Mouse (Mus musculus): ENCODE measurements at regions not wholly inside any gene's neighbourhood (a gene's known extent, or its start where the extent isn't known, plus 50 kb on each side); places are given as distances from the start of the nearest gene placed in this dataset.

DNA sequence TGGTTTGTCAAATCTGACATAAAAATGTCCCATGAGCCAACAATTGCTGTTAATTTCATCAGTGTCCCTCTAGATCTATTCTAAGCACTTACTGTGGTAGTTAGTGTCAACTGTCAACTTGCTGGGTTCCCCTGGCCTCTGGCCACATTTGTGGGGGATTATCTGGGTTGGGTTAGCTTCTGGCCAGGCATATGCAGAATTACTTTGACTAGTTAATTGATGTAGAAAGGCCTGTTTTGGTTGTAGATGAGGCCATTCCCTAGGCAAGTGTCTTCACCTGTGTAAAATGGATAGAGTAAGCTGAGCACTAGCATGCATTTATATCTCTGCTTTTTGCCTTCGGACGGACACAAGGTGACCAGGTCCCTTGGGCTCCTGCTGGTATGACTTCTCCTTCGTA is 283.9 kb downstream of the 1810013L24Rik start:
- no peak for DNase-seq (ENCODE audit: low spot score in 2 of 2)

DNA sequence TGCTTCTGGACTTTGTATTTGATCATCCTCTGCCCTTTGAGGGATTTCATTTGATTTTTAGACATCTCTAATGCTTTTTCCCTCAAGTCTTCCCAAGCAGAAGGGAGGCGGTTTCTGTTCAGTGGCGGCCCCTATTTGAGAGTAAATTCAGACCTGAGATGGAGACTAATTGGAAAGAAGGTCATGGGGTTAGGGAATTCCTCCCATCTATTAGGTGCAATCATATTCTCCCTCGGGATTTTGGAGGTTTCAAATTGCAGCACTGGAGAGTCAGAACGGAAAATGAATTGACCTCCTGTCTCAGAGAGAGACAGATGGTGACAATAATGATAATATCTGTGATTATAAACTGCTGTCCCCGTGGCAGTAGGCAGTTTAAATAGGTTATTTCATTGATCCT is 285.6 kb downstream of the 1810013L24Rik start:
- DNase-seq (ENCODE audit: low spot score in 2 of 2), result no peak

DNA sequence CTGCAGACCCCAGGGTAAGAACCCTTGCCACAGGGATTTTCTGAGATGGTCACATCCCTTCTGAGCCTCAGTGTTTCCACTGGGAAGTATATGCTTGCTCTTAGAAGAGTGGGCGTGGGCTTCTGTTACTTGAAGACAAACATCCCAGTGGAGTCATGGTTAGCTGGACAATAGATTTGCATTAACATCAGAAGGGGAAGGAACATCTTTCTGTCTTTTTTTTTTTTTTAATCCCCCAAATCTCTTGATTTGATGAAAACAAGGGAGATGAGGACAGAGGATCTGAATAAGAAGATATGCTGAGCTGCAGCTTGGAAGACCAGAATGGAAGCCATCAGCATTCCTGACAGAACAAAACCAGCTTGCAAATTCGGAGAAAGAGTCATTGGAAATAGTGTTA is 291.7 kb downstream of the 1810013L24Rik start:
- DNase-seq (ENCODE audit: low spot score in 2 of 2), result no peak

DNA sequence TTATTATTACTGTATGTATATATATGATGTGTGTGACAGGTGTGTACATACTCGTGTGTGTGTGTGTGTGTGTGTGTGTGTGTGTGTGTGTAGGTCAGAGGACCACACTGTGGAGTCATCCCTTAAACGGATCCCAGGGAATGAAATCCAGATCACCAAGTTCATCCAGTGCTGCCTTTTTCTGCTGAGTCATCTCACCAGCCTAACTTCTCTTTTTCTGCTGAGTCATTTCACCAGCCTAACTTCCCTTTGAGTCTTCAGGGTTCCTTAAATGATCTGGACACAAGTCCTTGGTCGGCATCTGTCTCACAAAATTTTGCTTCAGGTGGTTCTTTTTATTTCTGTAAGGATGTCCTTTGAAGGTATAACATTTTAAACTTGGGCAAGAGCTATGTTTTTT is 302.2 kb downstream of the 1810013L24Rik start:
- no peak for DNase-seq (ENCODE audit: low spot score in 2 of 2)

DNA sequence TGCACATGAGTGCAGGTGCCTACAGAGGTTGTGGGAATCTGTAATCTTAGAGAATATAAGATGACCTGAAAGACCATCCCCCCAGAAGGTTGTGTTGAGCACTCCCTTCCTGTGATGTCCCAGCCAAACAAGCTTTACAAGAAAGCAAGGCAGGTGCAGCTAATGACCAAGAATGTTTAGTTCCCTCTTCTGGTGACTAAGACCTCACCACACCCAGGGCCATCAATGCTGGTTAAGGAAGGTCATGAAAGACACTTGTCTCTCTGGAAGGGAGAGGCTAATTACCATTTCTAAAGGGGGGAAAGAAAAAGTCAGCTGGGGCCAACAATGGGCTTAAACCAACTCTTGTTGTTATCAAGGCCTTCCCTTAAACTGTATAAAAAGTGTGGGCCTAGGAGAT is 302.9 kb downstream of the 1810013L24Rik start:
- no peak for DNase-seq (ENCODE audit: low spot score in 2 of 2)

DNA sequence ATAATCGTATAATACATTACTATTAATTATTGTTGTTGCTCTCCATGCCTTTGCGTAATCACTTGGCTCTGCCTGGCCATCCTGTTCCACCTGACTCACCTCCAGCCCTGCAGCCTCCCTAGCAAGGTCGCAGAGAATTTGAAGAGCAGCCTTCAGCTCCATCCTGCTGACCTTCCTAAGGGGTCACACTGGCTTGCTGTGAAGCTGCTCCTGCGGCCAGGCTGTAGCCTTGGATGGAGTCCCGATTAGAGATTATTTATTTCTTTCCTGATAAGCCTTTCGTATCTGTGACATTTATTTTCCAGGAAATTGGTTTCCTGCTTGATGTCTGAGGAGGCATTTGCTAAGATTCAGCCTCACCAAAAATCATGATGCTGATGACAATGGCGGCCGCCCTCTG is 305.5 kb downstream of the 1810013L24Rik start:
- DNase-seq (ENCODE audit: low spot score in 2 of 2), result no peak

DNA sequence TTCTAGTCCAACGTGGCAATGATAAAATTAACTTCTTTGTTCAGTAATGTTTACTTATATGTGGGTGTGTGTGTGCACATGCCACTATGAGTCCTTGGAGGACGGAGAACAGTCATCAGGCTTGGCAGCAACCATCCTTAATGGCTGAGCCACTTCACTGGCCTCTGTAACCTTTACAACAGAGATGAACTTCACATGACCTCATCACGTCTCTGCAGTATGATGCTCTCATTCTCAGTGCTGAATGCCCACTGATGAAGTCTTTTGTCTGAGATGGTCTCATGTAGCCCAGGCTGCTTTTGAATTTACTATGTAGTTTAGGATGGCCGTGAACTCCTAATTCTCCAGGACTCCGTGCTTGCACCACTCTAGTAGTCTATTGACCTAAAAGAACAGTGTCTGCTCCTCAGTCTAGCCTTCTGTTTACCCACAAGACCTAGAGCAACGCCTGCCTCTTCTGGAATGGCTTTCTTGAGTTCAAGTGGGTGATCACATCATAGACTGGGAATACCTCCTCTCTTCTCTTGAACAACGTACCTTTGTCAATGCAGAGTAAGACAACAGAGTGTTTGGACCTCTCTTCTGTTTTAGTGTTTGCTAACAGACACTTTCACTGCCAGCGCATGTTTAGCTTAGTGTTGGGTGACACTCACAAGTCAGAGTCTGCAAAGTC is 308.8 kb downstream of the 1810013L24Rik start:
- no peak for DNase-seq (ENCODE audit: low spot score in 2 of 2)

DNA sequence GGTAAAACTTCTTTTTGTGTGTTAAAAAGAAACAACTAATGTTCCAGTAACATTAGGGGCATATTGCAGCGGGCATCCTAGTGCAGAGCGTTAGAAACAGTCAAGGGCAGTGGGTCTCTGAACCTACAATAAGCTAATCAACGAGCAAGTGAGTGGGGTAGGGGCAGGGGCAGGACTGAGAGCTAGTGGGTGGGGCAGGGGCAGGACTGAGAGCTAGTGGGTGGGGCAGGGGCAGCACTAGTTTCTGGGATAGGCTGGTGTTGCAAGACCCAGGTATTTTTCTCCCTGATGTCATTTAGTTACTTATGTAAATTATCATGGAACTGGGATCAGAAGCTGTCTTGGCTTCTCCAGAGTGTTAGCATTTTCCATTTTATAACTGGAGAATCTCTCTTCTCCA is 309.5 kb downstream of the 1810013L24Rik start:
- DNase-seq (ENCODE audit: low spot score in 2 of 2), result no peak

DNA sequence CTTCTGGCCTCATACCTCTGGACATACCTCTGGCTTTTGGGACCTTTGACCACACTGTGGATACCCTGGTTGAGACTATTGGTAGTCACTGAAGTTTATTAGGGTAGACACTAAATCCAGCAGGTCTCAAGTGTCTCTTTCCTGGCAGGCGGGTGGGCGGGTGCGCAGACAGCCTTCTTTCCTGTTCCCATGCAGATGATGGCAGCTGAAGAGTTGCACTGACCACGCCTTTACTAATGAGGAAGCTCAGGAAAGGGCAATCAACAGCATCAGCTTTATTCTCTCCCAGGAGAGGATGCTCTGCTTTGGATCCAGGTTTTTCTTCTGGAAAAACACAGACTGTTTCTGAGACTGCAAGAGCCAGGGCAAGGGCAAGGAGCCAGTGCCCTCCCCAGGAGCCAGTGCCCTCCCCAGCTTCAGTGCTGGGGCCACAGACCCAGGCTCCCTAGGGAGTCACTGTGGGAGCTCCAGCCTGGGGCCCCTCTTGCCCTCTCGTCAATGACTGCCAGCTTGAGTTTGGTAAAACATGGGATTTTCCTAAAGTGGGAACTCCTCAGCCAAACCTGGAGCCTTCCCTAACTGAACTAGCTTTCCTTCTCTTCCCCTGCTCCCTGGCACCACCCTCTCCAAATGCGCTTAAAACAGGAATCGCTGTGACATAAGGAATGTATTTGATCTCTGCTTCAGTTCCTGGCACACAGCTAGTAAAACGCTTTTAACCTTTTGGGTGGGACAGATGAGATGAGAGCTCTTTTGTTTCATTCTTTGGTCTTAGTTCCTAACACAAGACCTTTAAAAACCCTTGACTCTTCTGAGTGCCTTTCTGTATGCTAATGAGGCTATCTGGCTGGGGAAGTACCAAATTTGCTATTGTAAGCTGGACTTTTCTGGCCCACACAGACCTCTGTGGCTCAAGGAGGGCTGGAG is 319.6 kb downstream of the 1810013L24Rik start:
- DNase-seq (ENCODE audit: low spot score in 2 of 2), result no peak

DNA sequence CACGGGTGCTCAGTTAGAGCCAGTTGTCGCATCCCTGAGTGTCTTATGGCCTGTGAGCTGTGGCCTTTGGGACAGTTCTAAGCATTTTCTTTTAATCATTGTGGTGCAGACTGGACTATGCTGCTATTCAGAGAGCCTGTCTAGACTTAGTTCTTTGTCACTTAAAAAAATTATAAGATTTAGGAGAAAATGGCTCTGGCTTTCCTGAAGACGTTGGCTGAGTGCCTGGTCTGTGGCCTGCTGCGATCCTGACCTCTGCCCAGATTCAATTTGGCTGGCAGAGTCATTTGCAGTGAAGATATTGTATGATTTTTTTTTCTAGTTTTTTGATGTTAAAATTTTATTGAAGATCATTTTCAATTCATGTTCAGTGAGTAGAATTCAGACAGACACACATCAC is 322.0 kb downstream of the 1810013L24Rik start:
- no peak for DNase-seq (ENCODE audit: low spot score in 2 of 2)

DNA sequence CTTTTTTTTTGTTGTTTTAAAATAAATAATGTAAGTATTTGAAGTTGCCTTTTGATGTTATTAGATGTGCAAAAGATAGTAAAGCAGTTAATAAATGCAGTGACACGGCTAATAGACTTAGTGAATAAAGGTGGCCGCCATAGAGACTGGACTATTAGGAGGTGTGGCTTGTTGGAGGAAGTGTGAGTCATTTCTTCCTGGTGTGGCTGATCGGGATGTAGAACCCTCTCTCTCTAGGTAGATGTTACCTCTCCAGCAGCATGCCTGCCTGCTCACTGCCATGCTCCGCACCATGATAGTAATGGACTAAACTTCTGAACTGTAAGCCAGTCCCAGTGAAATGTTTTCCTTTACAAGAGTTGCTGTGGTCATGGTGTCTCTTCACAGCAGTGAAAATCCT is 323.6 kb downstream of the 1810013L24Rik start:
- no peak for DNase-seq (ENCODE audit: low spot score in 2 of 2)

DNA sequence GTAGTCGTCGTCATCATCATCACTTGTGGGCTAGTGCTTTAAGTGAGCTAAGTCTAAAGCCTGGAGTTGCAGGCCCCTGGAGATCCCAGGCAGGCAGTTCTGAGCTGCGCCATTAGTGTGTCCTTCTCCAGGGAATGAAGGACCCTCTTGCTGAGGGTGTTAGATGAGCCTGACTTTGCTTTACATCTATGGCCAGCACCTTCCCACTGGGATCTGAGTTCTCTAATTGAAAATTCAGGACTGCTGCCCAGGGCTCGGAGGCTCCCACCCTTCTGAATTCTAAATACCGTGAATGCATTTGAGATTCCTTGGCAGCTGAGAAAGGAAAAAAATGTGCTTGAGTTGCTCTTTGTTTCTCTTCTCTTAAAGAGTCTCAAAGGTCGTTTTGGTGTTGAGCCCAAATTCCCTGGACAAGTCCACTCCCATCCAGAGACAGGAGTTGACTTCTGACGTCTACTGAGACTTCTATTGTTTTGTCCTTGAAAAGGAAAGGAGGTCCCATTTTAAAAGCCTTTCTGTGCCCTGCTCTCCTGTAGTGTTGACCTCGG is 335.9 kb downstream of the 1810013L24Rik start:
- no peak for DNase-seq (ENCODE audit: low spot score in 2 of 2)

DNA sequence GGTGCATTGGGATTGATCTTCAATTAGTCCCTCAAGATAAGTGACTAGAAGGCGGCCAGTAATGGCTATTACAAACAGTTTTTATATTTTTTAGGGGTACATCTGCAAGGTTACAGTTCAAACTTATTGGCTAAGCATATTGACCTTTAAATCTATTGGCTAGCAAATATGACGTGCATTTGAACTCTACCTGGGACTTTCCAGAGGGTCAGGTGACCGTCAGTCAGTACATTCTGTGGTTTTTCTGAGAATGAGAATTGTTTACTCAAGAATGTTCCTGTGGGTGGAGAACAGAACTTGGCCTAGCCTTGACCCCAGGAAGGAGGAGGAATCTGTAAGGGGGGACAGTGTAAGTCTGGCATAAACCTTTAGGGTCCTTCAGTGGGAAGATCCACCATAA is 346.5 kb downstream of the 1810013L24Rik start:
- DNase-seq (ENCODE audit: low spot score in 2 of 2), result no peak

DNA sequence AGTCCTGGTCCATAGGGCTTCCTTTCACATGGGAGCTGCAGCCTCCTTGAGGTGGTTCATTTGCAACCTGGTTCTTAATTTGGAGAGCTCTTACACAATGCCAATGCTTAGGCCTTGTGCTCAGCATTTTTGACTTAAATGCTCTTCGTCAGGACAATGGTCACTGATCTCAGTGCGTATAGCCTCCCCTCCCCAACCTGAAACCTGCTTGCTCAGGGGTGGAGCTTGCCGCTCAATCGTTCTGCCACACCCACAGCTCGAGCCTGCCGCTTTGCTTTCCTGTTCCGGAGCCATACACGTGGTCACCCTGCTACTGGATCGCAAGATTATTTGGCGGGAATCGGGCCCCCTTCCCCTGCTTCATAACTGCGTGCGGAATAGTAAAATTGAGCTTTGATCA is 365.9 kb downstream of the 1810013L24Rik start:
- DNase-seq (ENCODE audit: low spot score in 2 of 2), result no peak

DNA sequence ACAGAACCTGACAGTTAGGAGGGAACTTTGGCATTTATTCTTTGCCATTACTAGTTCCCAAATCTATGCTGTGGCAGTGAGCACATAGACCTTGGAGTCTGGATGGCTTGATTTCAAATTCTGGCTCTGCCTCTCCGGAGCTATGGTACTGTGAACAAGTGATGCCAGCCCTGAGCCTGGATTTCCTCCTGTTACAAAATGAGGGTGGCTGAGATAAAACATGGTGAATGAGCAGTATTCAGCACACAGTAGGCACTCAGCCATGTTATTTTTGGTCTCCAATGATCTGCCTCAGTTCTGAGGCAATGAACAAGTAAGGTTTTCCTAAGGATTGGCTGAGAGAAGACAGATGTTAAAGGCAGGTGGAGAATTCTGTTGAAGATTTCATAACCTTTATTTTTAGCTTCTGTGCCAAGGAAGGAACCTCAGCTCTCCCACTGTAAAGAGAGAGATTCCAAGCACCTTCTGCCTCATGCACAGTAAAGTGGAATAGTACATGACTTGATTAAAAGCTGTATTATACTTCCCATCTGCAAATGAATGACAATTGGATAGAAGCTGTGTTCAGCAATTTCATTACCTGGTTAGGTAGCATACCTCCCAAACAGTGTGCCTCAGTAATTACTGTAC is 369.1 kb downstream of the 1810013L24Rik start:
- DNase-seq (ENCODE audit: low spot score in 2 of 2), result no peak

DNA sequence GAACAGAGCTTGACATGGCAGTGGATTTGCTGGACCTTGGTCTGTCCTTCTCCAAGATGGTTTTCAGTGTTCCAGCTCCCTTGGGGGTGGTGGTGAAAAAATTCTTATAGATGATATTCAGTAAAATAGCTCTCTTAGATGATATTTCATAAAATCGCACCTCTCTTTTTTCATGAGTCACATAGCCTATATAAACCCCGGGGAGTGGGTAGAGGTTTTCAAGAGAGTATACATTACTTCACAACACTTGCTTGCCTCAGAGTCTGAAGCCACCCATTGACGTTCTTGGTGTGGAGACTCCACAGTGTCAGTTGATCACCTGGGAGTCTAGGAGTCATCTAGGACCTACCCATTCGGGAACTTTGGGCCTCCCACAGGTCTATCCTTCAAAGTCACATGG is 378.7 kb downstream of the 1810013L24Rik start:
- DNase-seq (ENCODE audit: low spot score in 2 of 2), result no peak

DNA sequence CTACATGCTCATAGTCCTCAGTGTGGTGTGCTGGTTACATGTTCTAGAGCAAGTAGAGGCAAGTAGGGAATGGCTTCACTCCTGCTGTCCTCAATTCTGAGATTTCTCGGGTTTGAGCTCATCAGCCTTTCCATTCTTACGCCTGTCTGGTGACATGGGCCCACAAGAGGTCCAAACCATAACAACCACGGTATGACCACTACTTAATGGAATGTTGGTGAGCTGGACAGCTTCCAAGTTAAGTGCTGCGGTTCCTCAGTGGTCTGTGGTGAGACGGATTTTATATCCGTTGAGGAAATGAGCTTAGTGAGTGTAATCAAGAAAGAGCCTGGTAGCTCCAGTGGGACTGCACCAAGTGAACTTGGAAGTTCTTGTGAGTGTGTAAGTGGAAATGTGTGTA is 381.6 kb downstream of the 1810013L24Rik start:
- DNase-seq (ENCODE audit: low spot score in 2 of 2), result no peak

DNA sequence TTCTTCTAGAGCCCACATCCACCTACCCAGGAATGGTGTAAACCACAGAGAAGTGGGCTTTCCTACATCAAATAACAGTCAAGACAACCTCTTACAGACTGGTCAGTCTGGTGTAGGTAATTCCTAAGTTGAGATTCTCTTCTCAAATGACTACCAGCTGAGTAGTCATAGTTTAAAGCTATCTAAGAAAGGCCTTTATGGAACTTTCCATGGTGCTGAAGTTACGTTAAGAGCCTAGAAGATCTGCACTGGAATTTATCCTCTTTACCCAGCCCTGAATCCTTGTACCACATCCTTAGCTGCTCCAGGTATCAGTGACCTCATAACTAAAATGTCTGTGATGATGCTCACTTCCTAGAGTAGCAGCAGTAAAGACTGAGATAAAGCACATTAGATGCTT is 385.2 kb downstream of the 1810013L24Rik start:
- DNase-seq (ENCODE audit: low spot score in 2 of 2), result no peak

DNA sequence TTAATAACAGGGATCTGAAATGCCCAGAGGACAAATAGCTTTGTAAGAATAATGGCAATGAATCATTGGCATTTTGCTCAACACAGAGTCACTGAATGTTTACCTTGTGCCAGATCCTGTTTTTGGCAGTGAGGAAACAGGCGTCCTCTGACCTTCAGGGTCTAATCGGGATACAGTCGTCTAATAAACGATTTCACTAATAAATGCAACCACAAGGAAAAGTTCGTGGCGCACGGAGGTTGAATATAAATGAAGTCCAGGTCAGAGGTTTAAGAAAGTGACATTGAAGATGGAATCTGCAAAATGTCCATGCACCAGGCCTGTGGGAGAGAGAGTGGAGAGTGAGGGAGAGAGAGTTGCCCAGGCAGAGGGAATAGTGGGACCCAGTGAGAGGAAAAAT is 387.5 kb downstream of the 1810013L24Rik start:
- no peak for DNase-seq (ENCODE audit: low spot score in 2 of 2)

DNA sequence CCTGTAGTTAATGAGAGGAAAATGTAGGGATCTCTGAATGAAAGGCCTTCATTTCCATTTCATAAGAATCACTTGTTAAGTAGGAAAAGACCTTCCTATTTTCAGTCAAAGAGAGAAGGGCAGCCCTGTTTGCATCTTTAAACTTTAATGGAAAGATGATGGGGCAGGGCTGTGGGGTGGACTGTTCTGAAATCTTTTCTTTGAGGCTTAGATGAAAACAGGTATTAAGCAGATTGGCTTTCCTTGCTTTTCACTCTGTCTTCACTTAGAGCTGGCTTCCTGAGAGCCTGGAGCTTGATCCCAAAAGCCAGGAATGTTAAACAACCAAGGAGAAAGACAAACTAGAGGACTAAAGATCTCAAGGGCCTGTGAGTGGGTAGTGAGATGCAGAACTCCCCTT is 400.3 kb downstream of the 1810013L24Rik start:
- no peak for DNase-seq (ENCODE audit: low spot score in 2 of 2)

DNA sequence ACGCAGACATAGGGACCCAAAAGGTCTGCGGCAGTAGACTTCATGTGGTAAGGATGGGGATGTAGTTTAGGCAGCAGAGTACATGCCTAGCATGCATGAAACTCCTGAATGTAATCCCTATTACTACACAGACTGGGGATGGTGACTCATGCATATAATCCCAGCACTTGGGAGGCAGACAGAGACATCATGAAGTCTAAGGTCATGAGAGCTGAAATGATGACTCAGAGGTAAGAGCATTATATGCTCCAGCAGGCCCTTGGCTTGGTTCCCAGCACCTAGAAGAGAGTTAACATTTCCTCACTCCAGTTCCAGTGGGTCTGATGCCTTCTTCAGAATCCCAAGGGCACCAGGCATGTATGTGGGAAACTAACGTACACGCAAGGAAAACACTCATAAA is 412.2 kb downstream of the 1810013L24Rik start:
- no peak for DNase-seq (ENCODE audit: low spot score in 2 of 2)

DNA sequence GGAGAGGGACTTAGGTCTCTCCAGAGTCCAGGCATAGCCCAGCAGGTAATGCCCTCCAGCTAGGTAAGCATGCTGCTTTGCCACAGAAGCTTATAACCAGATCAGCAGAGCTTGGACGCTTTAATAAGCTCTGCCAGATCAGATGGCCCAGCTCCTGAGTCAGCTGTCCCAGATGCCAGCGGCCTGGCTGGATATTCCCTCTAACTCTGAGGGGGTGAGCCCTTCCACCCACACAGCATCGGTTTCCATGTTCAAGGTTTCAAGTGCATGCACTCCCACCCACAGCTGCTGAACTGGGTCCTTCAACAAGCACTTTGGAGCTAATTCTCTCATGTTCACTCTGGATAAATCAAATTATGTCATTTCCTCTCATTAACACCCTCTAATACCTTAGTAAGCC is 417.3 kb downstream of the 1810013L24Rik start:
- no peak for DNase-seq (ENCODE audit: low spot score in 2 of 2)

DNA sequence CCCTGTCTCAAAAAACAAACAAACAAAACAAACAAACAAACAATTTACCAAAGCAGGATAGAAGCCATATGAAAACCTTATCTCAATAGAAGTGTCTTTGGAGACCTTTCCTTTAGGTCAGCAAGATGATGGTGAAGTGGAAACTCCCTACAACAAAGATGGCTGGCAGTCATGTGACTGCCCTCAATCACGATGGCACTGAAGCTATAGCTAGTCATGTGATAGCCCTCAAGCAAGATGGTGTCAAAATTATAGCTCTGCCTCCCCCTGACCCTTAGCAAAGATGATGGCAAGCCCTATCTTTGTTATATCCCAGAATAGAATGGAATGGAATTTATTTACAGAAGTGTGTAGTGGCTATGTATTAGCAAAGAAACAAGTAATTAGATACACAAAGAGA is 423.2 kb downstream of the 1810013L24Rik start:
- no peak for DNase-seq (ENCODE audit: low spot score in 2 of 2)
